Mouse (Mus musculus) MEL (cell line): Measurements from ENCODE around the gene Slc15a1. TPM values are rescaled to one million over a fixed set of nuclear protein-coding genes. Genes with fewer than 3 reads are reported as not detected.

Source experiments
- DNase-seq: peaks from one replicate; pipeline ENCODE4 v3.0.0; 2011; ENCODE audit warnings: low read depth, low spot score
- H3K27ac ChIP-seq: 2 replicates; pipeline ENCODE4 v1.5.1; 2012; ENCODE audit warnings: low read depth, mild to moderate bottlenecking, control low read depth, low read length, moderate library complexity; ENCODE audit not compliant: control insufficient read depth
- H3K27me3 ChIP-seq, 2 experiments: fragments of 150-350 bp in 1 of 2; sonication (generic) in 1 of 2; 2 replicates each; pipeline ENCODE4 v1.6.1; 2012; ENCODE audit warnings: low read length in 2 of 2, mild to moderate bottlenecking in 2 of 2, improper control_type of control experiment in 1 of 2, moderate library complexity in 1 of 2; ENCODE audit not compliant: insufficient read depth in 2 of 2, control insufficient read depth in 1 of 2
- H3K36me3 ChIP-seq, 2 experiments: 2 replicates each; pipeline ENCODE4 v1.6.1; 2012 to 2014; ENCODE audit warnings: low read length in 2 of 2, improper control_type of control experiment in 1 of 2, inconsistent platforms in 1 of 2, mild to moderate bottlenecking in 1 of 2; ENCODE audit not compliant: insufficient read depth in 2 of 2, control insufficient read depth in 1 of 2
- H3K4me1 ChIP-seq, 2 experiments: fragments of 150-350 bp in 1 of 2; sonication (generic) in 1 of 2; 2 replicates each; pipeline ENCODE4 v1.6.1; 2012; ENCODE audit warnings: low read length in 2 of 2, improper control_type of control experiment in 1 of 2, mild to moderate bottlenecking in 1 of 2; ENCODE audit not compliant: insufficient read depth in 2 of 2, control insufficient read depth in 1 of 2
- H3K4me3 ChIP-seq, 2 experiments: fragments of 150-350 bp in 1 of 2; sonication (generic) in 1 of 2; 2 replicates each; pipeline ENCODE4 v1.5.1; 2012; ENCODE audit warnings: low read depth in 2 of 2, low read length in 2 of 2, mild to moderate bottlenecking in 2 of 2, moderate library complexity in 2 of 2, control low read depth in 1 of 2, improper control_type of control experiment in 1 of 2; ENCODE audit not compliant: control insufficient read depth in 1 of 2, insufficient read depth in 1 of 2
- H3K79me2 ChIP-seq: 2 replicates; pipeline ENCODE4 v1.6.1; 2012; ENCODE audit warnings: mild to moderate bottlenecking, low read length, moderate library complexity; ENCODE audit not compliant: control insufficient read depth, poor library complexity, insufficient read depth
- H3K9ac ChIP-seq: 2 replicates; pipeline ENCODE4 v1.6.1; 2012; ENCODE audit warnings: low read depth, mild to moderate bottlenecking, control low read depth, low read length, moderate library complexity; ENCODE audit not compliant: control insufficient read depth, poor library complexity, severe bottlenecking
- H3K9me3 ChIP-seq: fragments of 150-350 bp; sonication (generic); replicated peaks from 2 replicates; pipeline ENCODE4 v1.6.1; 2012; ENCODE audit warnings: mild to moderate bottlenecking, low read length, improper control_type of control experiment, moderate library complexity; ENCODE audit not compliant: insufficient read depth
- BHLHE40 ChIP-seq: IDR thresholded peaks from 2 replicates; pipeline ENCODE4 v1.6.1; 2012; ENCODE audit warnings: low read depth, mild to moderate bottlenecking, inconsistent platforms, low read length, improper control_type of control experiment, borderline replicate concordance
- CHD1 ChIP-seq: IDR thresholded peaks from 2 replicates; pipeline ENCODE4 v1.6.1; 2012; ENCODE audit warnings: low read depth, mild to moderate bottlenecking, inconsistent platforms, low read length, improper control_type of control experiment
- E2F4 ChIP-seq: IDR thresholded peaks from 2 replicates; pipeline ENCODE4 v1.6.1; 2011; ENCODE audit warnings: low read depth, low read length, improper control_type of control experiment, borderline replicate concordance
- ELF1 ChIP-seq: IDR thresholded peaks from 2 replicates; pipeline ENCODE4 v1.6.1; 2014; ENCODE audit warnings: low read depth, mild to moderate bottlenecking, inconsistent platforms, low read length, improper control_type of control experiment, moderate library complexity
- GABPA ChIP-seq: IDR thresholded peaks from 2 replicates; pipeline ENCODE4 v1.6.1; 2012; ENCODE audit warnings: low read depth, mild to moderate bottlenecking, inconsistent platforms, low read length, improper control_type of control experiment, moderate library complexity
- GATA1 ChIP-seq: IDR thresholded peaks from 2 replicates; pipeline ENCODE4 v1.6.1; 2011; ENCODE audit warnings: low read depth, low read length, improper control_type of control experiment
- HCFC1 ChIP-seq: IDR thresholded peaks from 2 replicates; pipeline ENCODE4 v1.6.1; 2012; ENCODE audit warnings: low read depth, mild to moderate bottlenecking, inconsistent platforms, low read length, improper control_type of control experiment, moderate library complexity
- KAT2A ChIP-seq: conservative IDR thresholded peaks from 2 replicates; pipeline ENCODE4 v1.6.1; 2012; ENCODE audit warnings: low read depth, low read length, improper control_type of control experiment, inconsistent platforms
- MAFK ChIP-seq: IDR thresholded peaks from 2 replicates; pipeline ENCODE4 v1.6.1; 2011; ENCODE audit warnings: low read depth, mild to moderate bottlenecking, low read length, improper control_type of control experiment, borderline replicate concordance
- MAX ChIP-seq: IDR thresholded peaks from 2 replicates; pipeline ENCODE4 v1.6.1; 2011; ENCODE audit warnings: low read length, improper control_type of control experiment
- MAZ ChIP-seq: IDR thresholded peaks from 2 replicates; pipeline ENCODE4 v1.6.1; 2012; ENCODE audit warnings: low read depth, mild to moderate bottlenecking, inconsistent platforms, low read length, improper control_type of control experiment
- MEF2A ChIP-seq: IDR thresholded peaks from 2 replicates; pipeline ENCODE4 v1.6.1; 2014; ENCODE audit warnings: low read depth, mild to moderate bottlenecking, inconsistent platforms, low read length, improper control_type of control experiment; ENCODE audit not compliant: poor library complexity, insufficient replicate concordance, severe bottlenecking; ENCODE audit errors: extremely low read depth
- MYB ChIP-seq: IDR thresholded peaks from 2 replicates; pipeline ENCODE4 v1.6.1; 2011; ENCODE audit warnings: mild to moderate bottlenecking, low read depth, low read length, improper control_type of control experiment
- MYC ChIP-seq: IDR thresholded peaks from 2 replicates; pipeline ENCODE4 v1.6.1; 2011; ENCODE audit warnings: low read depth, mild to moderate bottlenecking, low read length, improper control_type of control experiment, moderate library complexity
- NELFE ChIP-seq: IDR thresholded peaks from 2 replicates; pipeline ENCODE4 v1.6.1; 2011; ENCODE audit warnings: low read depth, low read length, improper control_type of control experiment
- NRF1 ChIP-seq: IDR thresholded peaks from 2 replicates; pipeline ENCODE4 v1.6.1; 2014; ENCODE audit warnings: low read depth, mild to moderate bottlenecking, inconsistent platforms, low read length, improper control_type of control experiment, moderate library complexity; ENCODE audit not compliant: poor library complexity, insufficient read depth, severe bottlenecking
- POLR2A ChIP-seq, 2 experiments: IDR thresholded peaks; 2 replicates each; pipeline ENCODE4 v1.6.1; 2011 to 2012; ENCODE audit warnings: low read length in 2 of 2, mild to moderate bottlenecking in 2 of 2, control low read depth in 1 of 2, improper control_type of control experiment in 1 of 2, low read depth in 1 of 2, moderate library complexity in 1 of 2; ENCODE audit not compliant: control insufficient read depth in 1 of 2, insufficient read depth in 1 of 2, poor library complexity in 1 of 2
- POLR2AphosphoS2 ChIP-seq: IDR thresholded peaks from 2 replicates; pipeline ENCODE4 v1.6.1; 2011; ENCODE audit warnings: low read length, improper control_type of control experiment
- POLR2AphosphoS5 ChIP-seq: IDR thresholded peaks from 2 replicates; pipeline ENCODE4 v1.6.1; 2012; ENCODE audit warnings: low read depth, borderline replicate concordance, mild to moderate bottlenecking, inconsistent platforms, low read length, moderate library complexity, mixed read lengths
- RCOR1 ChIP-seq: IDR thresholded peaks from 2 replicates; pipeline ENCODE4 v1.6.1; 2012; ENCODE audit warnings: low read depth, mild to moderate bottlenecking, inconsistent platforms, low read length, improper control_type of control experiment
- SIN3A ChIP-seq: IDR thresholded peaks from 2 replicates; pipeline ENCODE4 v1.6.1; 2012; ENCODE audit warnings: low read length, improper control_type of control experiment, inconsistent platforms
- SMC3 ChIP-seq: IDR thresholded peaks from 2 replicates; pipeline ENCODE4 v1.6.1; 2011; ENCODE audit warnings: low read depth, low read length, improper control_type of control experiment
- TCF12 ChIP-seq: IDR thresholded peaks from 2 replicates; pipeline ENCODE4 v1.6.1; 2014; ENCODE audit warnings: low read depth, mild to moderate bottlenecking, inconsistent platforms, low read length, improper control_type of control experiment, moderate library complexity
- UBTF ChIP-seq: IDR thresholded peaks from 2 replicates; pipeline ENCODE4 v1.6.1; 2012; ENCODE audit warnings: low read depth, mild to moderate bottlenecking, inconsistent platforms, low read length, improper control_type of control experiment, moderate library complexity, borderline replicate concordance; ENCODE audit not compliant: insufficient read depth
- USF2 ChIP-seq, 2 experiments: IDR thresholded peaks; 2 replicates each; pipeline ENCODE4 v1.6.1; 2011 to 2012; ENCODE audit warnings: improper control_type of control experiment in 2 of 2, low read length in 2 of 2, borderline replicate concordance in 1 of 2, inconsistent platforms in 1 of 2, low read depth in 1 of 2, mild to moderate bottlenecking in 1 of 2; ENCODE audit not compliant: insufficient read depth in 1 of 2
- ZKSCAN1 ChIP-seq: IDR thresholded peaks from 2 replicates; pipeline ENCODE4 v1.6.1; 2012; ENCODE audit warnings: low read depth, mild to moderate bottlenecking, inconsistent platforms, low read length, improper control_type of control experiment, moderate library complexity
- ZNF384 ChIP-seq: IDR thresholded peaks from 2 replicates; pipeline ENCODE4 v1.6.1; 2012; ENCODE audit warnings: low read depth, mild to moderate bottlenecking, inconsistent platforms, low read length, improper control_type of control experiment
- polyA plus RNA-seq, 2 experiments: library from polyadenylated mRNA; stranded (reverse) in 1 of 2; unstranded in 1 of 2; fragments of >175 nt in 1 of 2; fragments of >200 nt in 1 of 2; gene quantifications; 2 replicates each; pipeline versions ENCODE4 v1.2.1 to v1.2.4; 2012; ENCODE audit warnings: low replicate concordance in 2 of 2, low read depth in 1 of 2; ENCODE audit not compliant: insufficient read length in 2 of 2, insufficient read depth in 1 of 2, missing spikeins in 1 of 2
- total RNA-seq: library from RNA; depleted of rRNA; stranded (reverse); fragments of 300-350 nt; gene quantifications from 2 replicates; pipeline ENCODE4 v1.2.3, GENCODE M21; 2012

Gene Slc15a1
- total and polyA plus RNA-seq, 3 experiments, result not detected

GRCm38 (mm10) chr14:121451424-121452029 lies 53.5 kb downstream of the Slc15a1 start:
- no peak overlapping the region for H3K4me3 ChIP-seq
- no peaks in the 10 kb centered on the region for H3K9me3 ChIP-seq
- no peak overlapping the region for H3K9ac ChIP-seq
- H3K36me3 ChIP-seq, result peaks cover 0 to 11% of the 10 kb centered on the region in 2 experiments; a peak in 2 of 4 replicates
- H3K79me2 ChIP-seq, result no peaks in the 10 kb centered on the region
- TF ChIP-seq TCF12, result no peak
- no peak for TF ChIP-seq POLR2A (IDR thresholded peaks at IDR 0.05; ENCODE audit: control insufficient read depth in 1 of 2, insufficient read depth in 1 of 2, low read depth in 1 of 2, low read length in 2 of 2, poor library complexity in 1 of 2)
- TF ChIP-seq ZKSCAN1, result peak; percentile 93
- peaks cover 5 to 14% of the 10 kb centered on the region in 2 experiments; a peak in 3 of 4 replicates for H3K4me1 ChIP-seq
- no peak for DNase-seq
- H3K27ac ChIP-seq, result no peak overlapping the region
- H3K27me3 ChIP-seq, result no peaks in the 10 kb centered on the region

GRCm38 (mm10) chr14:121450504-121451423 lies 54.3 kb downstream of the Slc15a1 start:
- peak overlapping the region; percentile 47 for H3K9ac ChIP-seq
- DNase-seq, result peak; percentile 89
- TF ChIP-seq CHD1 (no peak), BHLHE40 (no peak), ELF1 (no peak), MAZ (no peak), SMC3 (peak; percentile 93), ZNF384 (no peak; the same call in 1 of the 2 replicates), KAT2A (no peak), HCFC1 (no peak), POLR2AphosphoS2 (no peak), MEF2A (no peak), E2F4 (no peak), RCOR1 (peak; percentile 82), GATA1 (peak; percentile 24; the same call in 1 of the 2 replicates), SIN3A (0 out of 2 replicates have a peak, but pooled peaks have one; percentile 42), NELFE (no peak), UBTF (no peak), NRF1 (no peak), MAX (peak; percentile 40; the same call in 1 of the 2 replicates), ZKSCAN1 (no peak), GABPA (no peak), POLR2AphosphoS5 (no peak), MAFK (no peak), MYB (no peak), MYC (0 out of 2 replicates have a peak, but pooled peaks have one; percentile 14), USF2 (IDR thresholded peaks at IDR 0.05; ENCODE audit: borderline replicate concordance in 1 of 2, insufficient read depth in 1 of 2, low read depth in 1 of 2, low read length in 2 of 2) (no peak)

More at GRCm38 (mm10) chr14:121450504-121451423, 54.3 kb downstream of the Slc15a1 start:
- peaks cover 0 to 5% of the 10 kb centered on the region in 2 experiments; a peak in 1 of 4 replicates for H3K36me3 ChIP-seq
- no peaks in the 10 kb centered on the region for H3K79me2 ChIP-seq
- no peaks in the 10 kb centered on the region for H3K9me3 ChIP-seq
- H3K4me3 ChIP-seq, result peak overlapping the region; percentile 46 to 50
- peaks cover 5 to 10% of the 10 kb centered on the region in 2 experiments; a peak in 2 of 4 replicates for H3K4me1 ChIP-seq
- no peak overlapping the region for H3K27ac ChIP-seq
- H3K27me3 ChIP-seq, result no peaks in the 10 kb centered on the region
